Mouse (Mus musculus) testis, adult 2 months (tissue): ENCODE measurements around the gene Bcat1.

Experiments used
- CTCF ChIP-seq: fragments of 200-500 bp; IDR thresholded peaks from 2 replicates; pipeline ENCODE4 v1.5.1; 2012; ENCODE audit warnings: low read depth, mild to moderate bottlenecking, inconsistent platforms, low read length, moderate library complexity; ENCODE audit not compliant: control insufficient read depth, insufficient read depth, insufficient replicate concordance
- POLR2A ChIP-seq: fragments of 200-500 bp; IDR thresholded peaks from 2 replicates; pipeline ENCODE4 v1.6.1; 2012; ENCODE audit warnings: low read depth, mild to moderate bottlenecking, inconsistent platforms, low read length, moderate library complexity; ENCODE audit not compliant: control insufficient read depth

GRCm38 (mm10) chr6:145124621-145125020, 48.6 kb upstream of the Bcat1 start:
- TF ChIP-seq POLR2A (no peak), CTCF (no peak)
